Mouse (Mus musculus) right cerebral cortex, postnatal 25 days (tissue): ENCODE measurements around the gene 9230104L09Rik.
A peak's percentile ranks its signal among the peaks of the same experiment; 100 is the strongest.

Experiments
- DNase-seq: peaks from one replicate; pipeline ENCODE4 v3.0.0; 2022

The 9230104L09Rik gene

GRCm38 (mm10) chr2:148851116-148851906 is 13.5 kb downstream of the 9230104L09Rik start:
- DNase-seq, result peak; percentile 69

- DNase-seq, result no peak
These were observed 25.6 kb downstream of the 9230104L09Rik start for GRCm38 (mm10) chr2:148839224-148839623.

- DNase-seq, result no peak
These were observed 26.6 kb downstream of the 9230104L09Rik start for GRCm38 (mm10) chr2:148838075-148838777.

- DNase-seq, result no peak
These were observed 29.9 kb downstream of the 9230104L09Rik start, which contains the start of gene Cst9 for GRCm38 (mm10) chr2:148834912-148835311. Gene Cst9 (plus strand): TSS chr2:148835147.

- DNase-seq, result no peak
These were observed 38.9 kb downstream of the 9230104L09Rik start for GRCm38 (mm10) chr2:148825986-148826385.

- DNase-seq, result no peak
These were observed 44.9 kb downstream of the 9230104L09Rik start, which contains the start of gene Cst13 for GRCm38 (mm10) chr2:148819909-148820308. Gene Cst13 (plus strand): TSS chr2:148820081.

- DNase-seq, result no peak
These were observed 58.1 kb downstream of the 9230104L09Rik start for GRCm38 (mm10) chr2:148806696-148807095.

- no peak for DNase-seq
These were observed 63.3 kb downstream of the 9230104L09Rik start for GRCm38 (mm10) chr2:148801491-148801921.

- no peak for DNase-seq
These were observed 66.4 kb downstream of the 9230104L09Rik start, which contains the start of gene Cst8 for GRCm38 (mm10) chr2:148798485-148798884. Gene Cst8 (plus strand): TSS chr2:148798785.
